Mouse (Mus musculus) embryonic stem cell, embryonic (primary cell): ENCODE measurements around the gene Golga2.

Source experiments
- CTCF ChIA-PET, 4 experiments: fragments of 300-600 bp in 2 of 4; fragments of 350-600 bp in 2 of 4; sonication (Branson Sonifier 250); formaldehyde crosslinking; loops; one replicate each; lab custom pipeline; 2022; ENCODE audit warnings: inconsistent platforms in 2 of 4; lab: Charles Lee
- POLR2A ChIA-PET, 4 experiments: fragments of 300-600 bp in 2 of 4; fragments of 350-600 bp in 2 of 4; sonication (Branson Sonifier 250); formaldehyde crosslinking; loops; one replicate each; lab custom pipeline; 2022; ENCODE audit warnings: antibody characterized with exemption in 4 of 4, inconsistent platforms in 1 of 4; lab: Charles Lee

Golga2 gene

GRCm38 (mm10) chr2:32287334-32287840 lies at the start of gene Golga2:
Gene Golga2 (plus strand): TSS chr2:32287384.
- ChIA-PET CTCF (interaction anchor here (0.6 to 2.4 kb wide), 20 partner anchors 10 to 199 kb away, joined by 3 to 16 read pairs (median 5); no protein-coding TSS in a partner anchor), POLR2A (interaction anchor here in 3 of 4 experiments (0.5 to 2.2 kb wide), 80 partner anchors 7 to 889 kb away, joined by 3 to 14 read pairs (median 4); partner anchors contain the start of genes Uck1 (in 2 of the 3), 1110008P14Rik (in 1 of the 3), Abl1 (in 1 of the 3) and Nup214 (in 1 of the 3))

- ChIA-PET CTCF (interaction anchor here in 2 of 4 experiments (0.5 to 2.0 kb wide), 11 partner anchors 8 to 167 kb away, joined by 3 to 7 read pairs (median 3); no protein-coding TSS in a partner anchor), POLR2A (interaction anchor here in 2 of 4 experiments (0.9 to 2.5 kb wide), 15 partner anchors 8 to 100 kb away, joined by 3 to 19 read pairs (median 4); partner anchors contain the start of gene Swi5 (in 1 of the 2))
These were observed 49.6 kb upstream of the Golga2 start for GRCm38 (mm10) chr2:32237571-32237970.

GRCm38 (mm10) chr2:32238708-32239435 lies 48.3 kb upstream of the Golga2 start:
- POLR2A ChIA-PET, result interaction anchor here in 2 of 4 experiments (0.7 to 2.1 kb wide), 6 partner anchors 8 to 74 kb away, joined by 3 to 8 read pairs (median 5); no protein-coding TSS in a partner anchor
- CTCF ChIA-PET, result interaction anchor here in 2 of 4 experiments (0.6 to 2.0 kb wide), 3 partner anchors 44 to 105 kb away, joined by 3 to 7 read pairs (median 4); no protein-coding TSS in a partner anchor

- POLR2A ChIA-PET, result interaction anchor here in 2 of 4 experiments (0.6 to 1.4 kb wide), 5 partner anchors 9 to 211 kb away, joined by 3 to 5 read pairs (median 4); no protein-coding TSS in a partner anchor
- CTCF ChIA-PET, result interaction anchor here in 3 of 4 experiments (0.6 to 1.4 kb wide), 3 partner anchors 11 to 95 kb away, joined by 3 to 4 read pairs (median 3); no protein-coding TSS in a partner anchor
These were observed 46.6 kb upstream of the Golga2 start for GRCm38 (mm10) chr2:32240591-32240990.

GRCm38 (mm10) chr2:32242986-32243385 lies 44.2 kb upstream of the Golga2 start:
- ChIA-PET CTCF (no interaction called here), POLR2A (no interaction called here)

DNA sequence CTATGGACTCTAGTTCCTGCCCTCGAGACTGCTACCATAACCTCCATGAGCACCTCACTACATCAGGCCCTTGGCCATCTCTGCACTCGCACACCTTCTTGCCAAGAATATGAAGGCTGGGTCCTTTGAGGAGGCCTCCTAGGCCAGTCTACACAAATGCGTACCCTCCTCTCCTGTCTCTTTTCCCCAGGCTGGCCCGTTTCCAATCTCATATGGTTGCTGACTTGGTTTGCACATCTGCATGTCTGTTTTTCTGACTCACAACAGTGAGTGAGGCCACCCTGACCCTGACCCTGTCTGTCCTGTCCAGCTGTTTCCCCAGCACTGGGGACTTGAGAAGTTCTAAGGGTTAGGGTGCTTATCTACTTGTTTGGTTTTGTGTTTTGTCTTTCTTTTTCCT lies 40.4 kb upstream of the Golga2 start:
- ChIA-PET POLR2A (interaction anchor here in 2 of 4 experiments (0.6 to 3.7 kb wide), 4 partner anchors 8 to 125 kb away, joined by 3 to 15 read pairs (median 4); partner anchors contain the start of gene Pomt1 (in 2 of the 2)), CTCF (interaction anchor here in 2 of 4 experiments (0.6 to 1.5 kb wide), 2 partner anchors 9 to 324 kb away, joined by 3 to 9 read pairs; no protein-coding TSS in a partner anchor)

- ChIA-PET CTCF (interaction anchor here in 2 of 4 experiments (1.4 to 1.5 kb wide), 2 partner anchors 12 kb away, joined by 3 to 6 read pairs; partner anchors contain the start of gene Pomt1 (in 1 of the 2)), POLR2A (interaction anchor here in 2 of 4 experiments (1.1 to 3.0 kb wide), 4 partner anchors 8 to 84 kb away, joined by 3 to 8 read pairs (median 4); no protein-coding TSS in a partner anchor)
These were observed 38.5 kb upstream of the Golga2 start for GRCm38 (mm10) chr2:32248377-32249361.

- ChIA-PET POLR2A (interaction anchor here in 2 of 4 experiments (0.8 to 1.8 kb wide), 4 partner anchors 22 to 114 kb away, joined by 3 to 4 read pairs (median 3); no protein-coding TSS in a partner anchor), CTCF (interaction anchor here in 2 of 4 experiments (1.5 to 1.8 kb wide), 2 partner anchors 9 to 56 kb away, joined by 3 to 7 read pairs; no protein-coding TSS in a partner anchor)
These were observed 35.2 kb upstream of the Golga2 start for GRCm38 (mm10) chr2:32251791-32252527.

DNA sequence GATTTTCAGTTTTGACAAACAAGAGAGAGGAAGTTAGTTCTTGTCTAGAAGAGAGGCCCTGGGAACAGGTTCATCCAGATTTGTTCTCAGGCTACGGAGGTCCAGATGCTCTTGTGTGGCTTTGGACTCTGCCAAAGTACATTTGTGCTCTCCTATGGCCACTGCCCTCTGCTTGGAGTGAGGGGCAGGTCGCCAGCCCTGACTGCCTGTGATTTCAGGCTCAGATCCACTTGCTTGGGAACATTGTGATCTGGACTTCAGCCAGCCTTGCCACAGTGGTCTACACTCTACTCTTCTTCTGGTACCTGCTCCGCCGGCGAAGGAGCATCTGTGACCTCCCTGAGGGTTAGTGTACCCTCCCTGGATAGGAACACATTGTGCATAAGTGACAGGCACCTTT lies 34.5 kb upstream of the Golga2 start:
- POLR2A ChIA-PET, result interaction anchor here in 1 of 4 experiments (1.8 kb wide), 1 partner anchor 56 kb away, joined by 4 read pairs; no protein-coding TSS in a partner anchor

GRCm38 (mm10) chr2:32253352-32253751 lies 33.8 kb upstream of the Golga2 start:
- POLR2A ChIA-PET, result interaction anchor here in 1 of 4 experiments (1.1 to 1.2 kb wide), 2 partner anchors 27 to 38 kb away, joined by 3 to 4 read pairs; no protein-coding TSS in a partner anchor

More for the DNA sequence above, 34.5 kb upstream of the Golga2 start:
- CTCF ChIA-PET, result interaction anchor here in 1 of 4 experiments (1.8 kb wide), 1 partner anchor 8 kb away, joined by 7 read pairs; no protein-coding TSS in a partner anchor

DNA sequence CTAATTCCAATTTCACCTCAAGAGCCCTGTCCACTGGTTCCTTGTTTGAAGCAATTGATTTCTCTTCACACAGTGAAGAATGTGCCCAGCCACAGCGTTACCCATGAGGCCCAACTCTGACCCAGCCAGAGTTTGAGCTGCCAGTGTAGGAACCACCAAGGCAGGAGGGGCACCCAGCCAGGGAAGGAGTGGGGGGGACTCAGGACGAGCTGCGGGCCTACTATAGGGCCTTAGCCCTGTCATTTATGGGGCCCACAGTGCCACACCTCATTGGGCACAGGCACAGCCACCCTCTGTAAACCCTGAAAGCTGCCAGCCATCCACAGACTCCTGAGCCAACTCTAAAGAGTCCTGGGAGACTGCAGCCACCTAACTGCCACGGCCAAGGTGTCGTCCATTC lies 32.6 kb upstream of the Golga2 start:
- ChIA-PET CTCF (interaction anchor here in 1 of 4 experiments (1.4 kb wide), 1 partner anchor 28 kb away, joined by 3 read pairs; no protein-coding TSS in a partner anchor), POLR2A (interaction anchor here (0.7 to 1.4 kb wide), 6 partner anchors 15 to 106 kb away, joined by 3 to 5 read pairs (median 3); no protein-coding TSS in a partner anchor)

More at GRCm38 (mm10) chr2:32253352-32253751, 33.8 kb upstream of the Golga2 start:
- CTCF ChIA-PET, result no interaction called here

DNA sequence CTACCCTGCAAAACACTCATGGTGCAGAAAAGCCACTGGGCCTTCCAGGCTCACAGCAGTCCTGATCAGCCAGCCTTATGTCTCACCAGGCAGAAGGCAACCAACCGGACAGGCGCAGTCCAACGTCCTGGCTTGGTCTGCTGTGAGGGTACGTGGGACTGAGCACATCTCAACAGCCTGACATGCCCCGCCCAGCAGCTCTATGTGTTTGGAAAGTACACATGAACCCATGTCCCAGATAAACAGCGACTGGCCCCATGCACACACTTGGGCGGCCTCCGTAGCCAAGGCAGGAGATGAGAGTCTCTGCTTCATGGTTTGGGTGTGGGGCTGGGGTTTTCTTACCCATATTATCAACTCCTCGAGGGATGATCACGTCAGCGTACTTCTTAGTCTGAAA lies 30.9 kb upstream of the Golga2 start:
- POLR2A ChIA-PET, result interaction anchor here in 1 of 4 experiments (0.6 kb wide), 1 partner anchor 78 kb away, joined by 3 read pairs; no protein-coding TSS in a partner anchor

DNA sequence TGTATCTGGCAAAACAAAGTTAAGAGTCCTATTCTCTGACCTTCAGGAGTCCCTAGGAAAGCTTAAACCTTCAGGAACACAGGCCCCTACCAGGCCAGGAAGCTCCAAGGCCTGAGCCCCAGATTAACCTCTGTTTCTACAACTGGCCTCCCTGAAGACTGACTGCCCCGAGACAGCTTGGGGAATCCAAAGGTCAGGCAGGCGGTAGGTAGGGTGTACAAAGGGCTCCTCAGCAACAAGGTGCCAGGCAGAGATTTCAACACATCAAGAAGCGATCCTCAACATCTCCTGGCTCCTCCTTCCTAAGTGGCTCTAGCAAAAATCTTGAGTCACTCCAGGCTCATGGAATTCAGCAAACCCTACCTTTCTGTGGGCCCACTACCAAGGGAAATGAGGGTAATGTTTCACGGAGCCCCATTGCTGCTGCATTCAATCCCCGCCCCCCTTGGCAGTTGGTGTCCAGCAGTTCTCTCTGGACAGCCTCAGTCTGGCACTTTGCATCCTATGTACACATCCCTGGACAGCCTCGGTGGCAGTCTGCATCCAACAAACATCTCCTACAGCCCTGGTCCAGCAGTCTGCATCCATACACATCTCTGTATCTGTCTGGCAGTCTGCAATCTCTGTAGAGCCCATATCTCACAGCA lies 28.2 kb upstream of the Golga2 start:
- POLR2A ChIA-PET, result interaction anchor here in 2 of 4 experiments (0.9 to 1.6 kb wide), 6 partner anchors 22 to 94 kb away, joined by 3 to 4 read pairs (median 4); partner anchors contain the start of gene Swi5 (in 2 of the 2)
- CTCF ChIA-PET, result interaction anchor here in 2 of 4 experiments (1.3 to 2.1 kb wide), 3 partner anchors 22 to 49 kb away, joined by 3 to 27 read pairs (median 4); no protein-coding TSS in a partner anchor

More for the DNA sequence above, 30.9 kb upstream of the Golga2 start:
- CTCF ChIA-PET, result no interaction called here

DNA sequence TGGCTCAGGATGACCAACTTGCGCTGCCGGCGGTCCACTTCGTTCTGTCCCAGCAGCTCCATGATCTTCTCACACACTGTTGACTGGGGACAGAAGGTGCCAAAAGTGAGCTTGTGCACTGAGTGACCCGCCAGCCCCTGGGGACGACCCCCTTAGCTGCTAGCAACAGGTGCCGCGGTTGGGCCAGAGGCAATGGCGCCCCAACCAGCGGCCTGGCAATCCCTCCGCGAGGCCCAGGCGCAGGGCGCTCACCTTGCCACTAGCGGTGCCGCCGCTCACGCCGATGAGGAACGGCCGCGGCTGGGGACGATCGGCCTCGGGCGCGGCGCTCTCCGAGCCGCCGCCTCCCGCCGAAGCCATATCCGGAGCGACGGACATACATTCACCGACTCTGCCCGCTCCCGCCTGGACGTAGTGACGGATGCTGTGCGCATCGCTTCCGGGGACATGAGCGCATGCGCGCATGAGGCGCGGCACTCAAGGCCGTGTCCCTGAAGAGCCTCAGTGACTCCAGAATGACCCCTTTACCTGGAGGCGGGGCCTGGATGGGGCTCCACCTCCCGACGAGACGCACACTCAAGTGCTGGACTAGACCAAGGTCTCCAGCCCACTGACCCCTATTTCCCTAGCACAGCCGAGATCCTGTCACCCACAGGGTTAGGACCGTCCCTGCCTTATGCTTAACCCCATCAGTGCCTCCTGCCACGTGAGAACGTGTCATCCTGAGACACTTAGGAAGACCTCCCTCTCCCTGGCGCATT lies 27.3 kb upstream of the Golga2 start, which contains the start of gene Uck1:
Gene Uck1 (minus strand): TSS at position 503 of the 761 bp plus-strand sequence.
- CTCF ChIA-PET, result interaction anchor here (0.7 to 2.1 kb wide), 15 partner anchors 8 to 229 kb away, joined by 3 to 27 read pairs (median 4); partner anchors contain the start of gene 1110008P14Rik (in 1 of the 4)
- POLR2A ChIA-PET, result interaction anchor here in 2 of 4 experiments (0.6 to 1.6 kb wide), 10 partner anchors 23 to 95 kb away, joined by 3 to 9 read pairs (median 4); partner anchors contain the start of genes Swi5 (in 2 of the 2) and Golga2 (in 1 of the 2)
